Mouse (Mus musculus) kidney, adult 9 months (tissue): ENCODE results near the gene Slc44a2.
"Not testable (repeated sequence)": the region's sequence is repeated elsewhere in the genome, so short reads cannot be mapped to it uniquely, and the experiment has no call there.

ENCODE experiments used
- DNase-seq: peaks from one replicate; pipeline ENCODE4 v3.0.0; 2022

Slc44a2 gene

GRCm38 (mm10) chr9:21309150-21309741, 11.3 kb upstream of the Slc44a2 start:
- DNase-seq = peak; percentile 35

GRCm38 (mm10) chr9:21311695-21312094, 8.8 kb upstream of the Slc44a2 start:
- DNase-seq = no peak

DNA sequence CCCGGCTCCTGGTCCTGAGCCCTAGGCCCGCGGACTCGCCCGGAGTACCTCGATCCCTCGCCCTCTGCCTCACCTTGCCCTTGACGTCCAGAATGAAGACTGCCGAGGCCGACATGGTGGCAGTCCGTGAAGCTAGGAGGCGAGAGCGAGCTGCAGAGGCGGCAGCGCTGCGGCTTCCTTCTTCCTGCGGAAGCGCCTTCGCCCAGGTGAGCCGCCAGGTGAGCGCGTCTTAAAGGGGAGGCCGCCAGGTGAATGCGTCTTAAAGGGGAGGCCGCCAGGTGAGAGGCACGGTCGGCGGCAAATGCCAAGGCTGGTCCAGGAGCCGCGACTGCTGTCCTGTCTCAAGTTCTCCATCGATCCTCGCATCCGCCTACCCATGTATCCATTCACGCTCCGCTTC, 8.4 kb upstream of the Slc44a2 start, which contains the start of gene Ap1m2:
TSS of gene Ap1m2 (minus strand) at position 204 of the 400 bp plus-strand sequence.
- DNase-seq = peak; percentile 59

- peak; percentile 89 for DNase-seq
Measured at GRCm38 (mm10) chr9:21313394-21313793, 7.1 kb upstream of the Slc44a2 start.

- DNase-seq = no peak
Measured at GRCm38 (mm10) chr9:21314367-21315140, 5.9 kb upstream of the Slc44a2 start.

GRCm38 (mm10) chr9:21315421-21315820, 5.1 kb upstream of the Slc44a2 start:
- DNase-seq = no peak

- no peak for DNase-seq
Measured at GRCm38 (mm10) chr9:21316696-21317095, 3.8 kb upstream of the Slc44a2 start.

DNA sequence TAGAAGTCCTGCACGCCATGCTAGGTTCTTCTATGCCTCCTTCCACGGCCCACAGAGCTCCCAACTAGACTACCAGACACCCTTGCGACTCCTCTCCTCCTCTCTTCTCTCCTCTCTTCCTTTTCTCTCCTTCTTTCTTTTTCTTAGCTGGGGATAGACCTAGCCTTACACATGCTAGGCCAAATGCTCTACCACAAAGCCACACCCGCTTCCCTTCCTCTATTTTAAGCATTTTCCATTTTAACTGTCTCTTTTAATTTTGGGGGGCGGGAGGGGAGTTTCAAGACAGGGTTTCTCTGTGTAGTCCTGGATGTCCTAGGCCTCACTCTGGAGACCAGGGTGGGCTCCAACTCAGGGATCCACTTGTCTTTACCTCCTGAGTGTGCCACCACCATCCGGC, 1.7 kb upstream of the Slc44a2 start:
- no peak for DNase-seq

DNA sequence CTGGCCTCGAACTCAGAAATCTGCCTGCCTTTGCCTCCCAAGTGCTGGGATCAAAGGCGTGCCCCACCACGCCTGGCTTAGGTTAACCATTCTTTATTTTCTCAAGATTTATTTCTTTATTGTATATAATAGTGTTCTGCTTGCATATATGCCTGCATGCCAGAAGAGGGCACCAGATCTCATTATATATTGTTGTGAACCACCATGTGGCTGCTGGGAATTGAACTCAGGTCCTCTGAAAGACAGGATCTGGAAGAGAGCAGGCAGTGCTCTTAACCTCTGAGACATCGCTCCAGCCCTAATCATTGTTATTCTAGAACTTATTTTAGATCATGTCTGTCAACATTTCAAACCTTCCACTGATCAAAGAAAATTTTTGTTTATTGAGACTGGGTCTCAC, 995 bp upstream of the Slc44a2 start:
- DNase-seq = no peak

DNA sequence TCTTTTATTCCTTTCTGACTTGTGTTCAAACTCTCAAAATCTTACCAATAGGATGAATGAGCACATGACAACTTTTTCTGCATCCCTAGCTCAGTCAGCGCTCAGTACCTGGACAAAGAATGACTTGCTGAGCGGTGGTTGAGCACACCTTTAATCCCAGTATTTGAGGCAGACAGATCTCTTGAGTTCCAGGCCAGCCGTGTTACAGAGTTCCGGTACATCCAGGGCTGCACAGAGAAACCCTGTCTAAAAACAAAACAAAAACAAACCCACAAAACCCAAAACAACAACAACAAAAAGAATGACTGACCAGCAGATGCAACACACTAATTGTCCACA, 249 bp upstream of the Slc44a2 start:
- no peak for DNase-seq

- peak; percentile 47 for DNase-seq
Measured at GRCm38 (mm10) chr9:21321513-21321835, 976 bp downstream of the Slc44a2 start.

DNA sequence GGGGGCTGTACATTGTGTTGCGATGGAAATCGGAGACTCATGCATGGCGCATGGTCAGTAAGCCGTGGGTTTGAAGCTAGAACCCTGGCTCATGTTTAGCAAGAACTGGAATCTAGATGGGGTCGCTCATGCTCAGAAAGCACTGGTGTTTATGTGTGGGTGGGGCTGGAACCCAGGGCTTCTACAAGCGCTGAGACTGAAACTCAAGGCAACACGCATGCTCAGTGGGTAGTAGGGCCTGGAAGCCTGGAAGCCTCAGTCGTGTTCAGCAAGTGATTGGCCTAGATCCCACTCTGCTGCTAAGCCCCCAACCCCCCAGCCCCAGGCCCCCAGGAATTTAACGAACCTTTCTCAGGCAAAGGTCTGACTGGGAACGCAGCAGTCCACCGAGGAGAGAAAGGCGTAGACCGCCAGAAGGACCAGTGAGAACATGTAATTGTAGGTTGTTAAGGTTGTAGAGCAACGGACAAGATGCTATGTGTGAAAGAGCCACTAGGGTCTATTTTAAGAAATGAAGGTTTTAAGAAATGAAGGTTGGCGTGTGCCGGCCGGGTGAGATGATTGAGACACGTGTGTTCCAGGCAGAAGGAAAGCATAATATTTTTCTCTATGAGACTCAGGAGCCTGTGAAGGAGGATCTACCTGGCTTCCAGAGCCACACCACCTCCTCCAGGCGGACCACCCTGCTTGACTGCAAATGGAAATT, 1.9 kb downstream of the Slc44a2 start:
- no peak for DNase-seq

DNA sequence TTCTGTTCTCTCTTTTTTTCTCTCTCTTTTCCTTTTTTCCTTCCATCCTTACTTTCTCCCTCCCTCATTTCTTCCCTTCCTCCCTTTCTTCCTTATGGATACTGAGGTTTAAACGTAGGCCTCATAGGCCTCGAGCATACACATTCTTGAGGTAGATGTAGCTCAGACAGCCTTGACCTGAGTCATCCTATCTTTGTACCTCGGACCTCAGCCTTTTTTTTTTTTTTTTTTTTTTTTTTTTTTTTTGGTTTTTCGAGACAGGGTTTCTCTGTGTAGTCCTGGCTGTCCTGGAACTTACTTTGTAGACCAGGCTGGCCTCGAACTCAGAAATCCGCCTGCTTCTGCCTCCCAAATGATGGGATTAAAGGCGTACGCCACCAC, 2.4 kb downstream of the Slc44a2 start:
- DNase-seq = not testable (repeated sequence)

DNA sequence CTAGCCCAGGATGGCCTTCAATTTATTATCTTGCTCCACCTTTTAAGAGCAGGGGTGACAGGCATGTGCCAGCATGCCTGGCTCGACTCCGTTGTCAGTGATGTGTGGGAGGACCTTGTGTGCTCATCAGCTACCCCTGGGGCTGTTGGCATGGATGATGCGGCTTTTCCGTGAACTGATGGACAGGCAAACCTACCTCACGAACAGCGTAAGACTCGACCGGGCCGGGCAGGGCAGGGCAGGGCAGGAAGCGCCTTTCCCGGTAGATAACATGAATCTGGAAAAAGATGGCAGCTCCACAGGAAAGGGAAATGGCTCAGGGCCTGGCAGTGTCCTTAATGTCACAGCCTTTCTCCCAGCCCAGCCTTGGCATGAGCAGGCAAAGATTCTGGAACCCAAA, 3.8 kb downstream of the Slc44a2 start:
- peak; percentile 32 for DNase-seq

DNA sequence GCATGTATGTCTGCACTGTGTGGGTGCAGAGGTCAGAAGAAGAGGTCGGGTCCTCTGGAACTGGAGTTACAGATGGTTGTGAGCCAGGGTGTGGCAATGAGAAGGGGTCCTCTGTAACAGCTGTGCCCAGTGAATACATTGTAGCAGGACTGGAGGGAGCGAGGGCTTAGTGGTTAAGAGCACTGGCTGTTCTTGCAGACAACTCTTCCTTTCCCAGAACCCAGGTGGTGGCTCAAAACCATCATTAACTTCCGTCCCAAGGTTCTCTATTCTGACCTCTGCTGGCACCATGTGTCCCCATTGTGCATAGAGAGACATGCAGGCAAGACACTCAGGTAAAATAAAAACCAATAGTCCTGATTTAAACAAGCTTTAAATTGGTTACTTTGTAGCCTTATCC, 7.1 kb downstream of the Slc44a2 start:
- no peak for DNase-seq

- no peak for DNase-seq
Measured at GRCm38 (mm10) chr9:21328041-21328440, 7.5 kb downstream of the Slc44a2 start.

GRCm38 (mm10) chr9:21329041-21329440, 8.5 kb downstream of the Slc44a2 start:
- DNase-seq = no peak

- no peak for DNase-seq
Measured at GRCm38 (mm10) chr9:21329699-21330289, 9.3 kb downstream of the Slc44a2 start.

DNA sequence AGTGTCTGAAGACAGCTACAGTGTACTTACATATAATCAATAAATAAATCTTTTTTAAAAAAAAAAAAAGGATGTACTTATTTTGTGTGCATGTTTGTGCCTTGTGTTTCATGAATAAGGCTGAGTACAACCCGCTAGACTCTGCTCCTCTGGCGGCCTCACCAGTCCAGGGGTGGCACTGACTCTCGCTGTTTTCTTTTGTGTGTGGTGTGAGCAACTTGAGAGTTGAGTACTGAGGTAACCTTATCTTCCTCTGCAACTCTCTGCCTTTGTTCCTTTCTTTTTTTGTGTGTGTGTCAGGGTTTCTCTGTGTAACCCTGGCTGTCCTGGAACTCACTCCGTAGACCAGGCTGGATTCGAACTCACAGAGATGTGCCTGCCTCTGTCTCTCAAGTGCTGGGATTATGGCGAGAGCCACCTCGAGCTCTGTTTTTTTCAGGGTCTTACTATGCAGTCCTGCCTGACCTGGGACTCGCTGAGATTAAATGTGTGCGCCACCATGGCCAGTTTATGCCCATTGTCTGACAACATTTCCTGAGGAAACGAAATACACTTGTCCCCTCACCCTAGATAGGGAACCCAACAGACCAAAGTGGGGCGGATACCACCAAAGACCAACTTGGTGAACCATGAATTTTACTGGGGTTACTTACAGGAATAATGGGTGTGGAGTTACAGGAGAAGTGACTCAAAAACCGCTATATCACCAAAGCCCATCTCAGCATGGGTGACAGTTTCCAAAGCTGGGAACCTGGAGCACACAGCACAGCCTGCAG, 11.1 kb downstream of the Slc44a2 start:
- DNase-seq = no peak

GRCm38 (mm10) chr9:21332161-21333061, 11.9 kb downstream of the Slc44a2 start:
- DNase-seq = no peak

DNA sequence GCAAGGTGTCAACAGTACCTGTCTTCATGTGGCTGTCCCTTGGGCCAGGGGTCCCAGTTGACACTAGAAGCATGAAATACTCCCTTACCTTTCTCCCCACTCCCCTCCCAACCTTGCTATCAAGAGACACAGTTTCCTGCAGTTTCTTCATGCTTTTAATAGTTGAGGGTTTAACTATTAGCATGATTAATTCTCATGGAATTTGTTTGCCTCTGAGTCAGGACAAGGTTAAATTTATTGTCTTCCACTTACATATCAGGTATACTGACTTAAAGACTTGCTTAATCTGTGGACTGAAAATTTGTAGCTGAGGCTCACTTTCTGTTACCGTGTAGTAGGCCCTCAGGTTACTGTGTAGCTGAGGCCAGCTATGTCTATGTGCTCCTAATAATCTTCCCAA, 13.0 kb downstream of the Slc44a2 start:
- DNase-seq = no peak

DNA sequence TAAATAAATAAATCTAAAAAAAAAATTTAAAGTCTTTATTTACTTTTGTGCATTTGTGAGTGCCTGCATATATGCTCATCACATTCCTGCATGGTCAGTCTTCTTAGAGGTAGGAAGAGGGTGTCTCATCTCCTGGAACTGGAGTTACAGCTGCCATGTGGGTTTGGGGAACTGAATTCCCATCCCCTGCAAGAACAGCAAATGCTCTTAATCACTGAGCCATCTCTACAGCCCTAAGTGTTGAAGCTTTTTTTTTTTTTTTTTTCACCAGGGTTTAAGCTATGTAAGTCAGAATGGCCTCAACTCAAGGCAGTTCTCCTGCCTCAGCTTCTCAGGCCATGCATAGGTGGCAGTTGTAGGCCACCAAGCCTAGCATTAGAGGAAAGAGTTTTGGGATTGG, 14.2 kb downstream of the Slc44a2 start:
- DNase-seq = no peak
